9 mouse cellular contexts compared by ENCODE assay signal in the genomic region with DNA sequence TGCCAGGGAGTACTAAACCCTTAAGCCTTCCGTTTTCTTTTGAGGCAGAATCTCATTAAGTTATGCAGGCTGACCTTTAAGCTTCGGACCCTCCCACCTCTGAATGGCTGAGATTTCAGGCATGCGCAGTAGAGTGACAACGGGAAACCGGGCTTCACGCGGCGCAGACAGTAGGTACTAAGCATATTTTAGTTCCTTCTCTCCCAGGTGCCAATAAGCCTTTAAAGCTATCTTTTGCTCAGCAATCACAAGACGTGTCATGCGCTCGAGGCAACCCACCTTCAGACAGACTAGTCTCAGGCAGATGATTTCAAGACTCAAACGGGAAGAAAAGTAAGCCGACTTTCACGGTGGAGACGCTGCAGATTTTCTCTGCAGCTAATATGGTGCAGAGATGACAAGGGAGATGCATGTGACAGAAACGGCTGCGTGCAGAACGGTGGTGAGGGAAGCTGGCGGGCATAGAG. TPM values are rescaled to one million over a fixed set of nuclear protein-coding genes. Genes with fewer than 3 reads are reported as not detected.
A peak's percentile ranks its signal among the peaks of the same experiment; 100 is the strongest.
DNase-seq lines count a peak whose midpoint lies in the region; ATAC-seq and TF ChIP-seq lines count a peak whose summit lies in the region.
"Had no signal": no experiment of that assay in that cellular context is flagged by ENCODE, and none has a peak within 500 bp of the region (broad histone marks: within the 10 kb centered on the region; RNA-seq: fewer than 3 reads in every experiment).

No protein-coding gene starts in this region.

- 3% methylated on average over 19 of the region's 19 CpGs for WGBS in limb, embryonic 11.5 days
- WGBS in midbrain, embryonic 16.5 days, result under 1% methylated on average over 19 of the region's 19 CpGs

- no peaks in the 10 kb centered on the region for H3K9me3 ChIP-seq in limb, embryonic 11.5 days (ENCODE audit: control insufficient read depth, low read length)
- H3K9me3 ChIP-seq in midbrain, embryonic 16.5 days (replicated peaks; ENCODE audit: control insufficient read depth, low read length, poor library complexity, severe bottlenecking), result no peaks in the 10 kb centered on the region

- no peak for TF ChIP-seq CTCF in gastrocnemius, adult 2 months (IDR thresholded peaks at IDR 0.05)

- H3K4me3 ChIP-seq in gastrocnemius, adult 2 months, result peak overlapping the region; percentile 68
- peak overlapping the region; percentile 24 for H3K4me3 ChIP-seq in limb, embryonic 11.5 days (ENCODE audit: low read depth, low read length)
- peak overlapping the region; percentile 38 for H3K4me3 ChIP-seq in midbrain, embryonic 16.5 days (ENCODE audit: low read depth, low read length)
- H3K4me3 ChIP-seq: myocyte had no signal

- H3K27me3 ChIP-seq in limb, embryonic 11.5 days (ENCODE audit: control insufficient read depth, insufficient read depth, low read length), result no peaks in the 10 kb centered on the region
- H3K27me3 ChIP-seq in midbrain, embryonic 16.5 days (ENCODE audit: control insufficient read depth, insufficient read depth, low read depth, low read length), result no peaks in the 10 kb centered on the region

- intact Hi-C loops in gastrocnemius, adult 2 months (cut with DNase I), result no loop called here

- peak overlapping the region; percentile 68 for H3K4me2 ChIP-seq in limb, embryonic 11.5 days (ENCODE audit: low read depth, severe bottlenecking)
- peak overlapping the region; percentile 75 for H3K4me2 ChIP-seq in midbrain, embryonic 16.5 days (ENCODE audit: low read length)

- no peaks in the 10 kb centered on the region for H3K36me3 ChIP-seq in limb, embryonic 11.5 days (ENCODE audit: control insufficient read depth, insufficient read depth, low read length)
- H3K36me3 ChIP-seq in midbrain, embryonic 16.5 days (ENCODE audit: control insufficient read depth, insufficient read depth, low read length), result no peaks in the 10 kb centered on the region

- no peak for ATAC-seq in limb, embryonic 11.5 days (ENCODE audit: insufficient number of reproducible peaks, low FRiP score, low TSS enrichment, low read depth)
- peak; percentile 81 for ATAC-seq in midbrain, embryonic 16.5 days

- 0 out of 2 replicates have a peak overlapping the region, but pooled peaks have one; percentile 1 for H3K9ac ChIP-seq in limb, embryonic 11.5 days (ENCODE audit: low read length)
- peak overlapping the region; percentile 43 for H3K9ac ChIP-seq in midbrain, embryonic 16.5 days (ENCODE audit: low read depth, low read length)

- H3K4me1 ChIP-seq in limb, embryonic 11.5 days (ENCODE audit: control insufficient read depth, insufficient read depth, low read length), result 0 out of 2 replicates have a peak, but pooled peaks cover 2% of the 10 kb centered on the region
- H3K4me1 ChIP-seq in midbrain, embryonic 16.5 days (ENCODE audit: control insufficient read depth, insufficient read depth, low read length), result peaks cover 7% of the 10 kb centered on the region

- peak; percentile 35 for DNase-seq in gastrocnemius, adult 2 months
- DNase-seq in gastrocnemius, adult 18-20 months (ENCODE audit: low spot score), result no peak
- DNase-seq in cerebellum, postnatal 10 days, result peak; percentile 79 to 83
- peak; percentile 73 to 75 for DNase-seq in frontal cortex, postnatal 36 days (ENCODE audit: low spot score in 2 of 2)
- DNase-seq in kidney, adult 9 months, result peak; percentile 87
- peak; percentile 74 for DNase-seq in limb, embryonic 11.5 days (ENCODE audit: low spot score)
- DNase-seq in testis, postnatal 10 days (ENCODE audit: low spot score), result peak; percentile 55

- H3K27ac ChIP-seq in gastrocnemius, adult 2 months, result no peak overlapping the region
- no peak overlapping the region for H3K27ac ChIP-seq in limb, embryonic 11.5 days (replicated peaks; ENCODE audit: low read depth, low read length)
- peak overlapping the region; percentile 66 for H3K27ac ChIP-seq in midbrain, embryonic 16.5 days (ENCODE audit: low read length)

RNA-seq across cellular contexts. Expression of a gene that starts 9.4 kb away (rescaled TPM):
- total RNA-seq in gastrocnemius, adult 2 months (2021), result 10 to 100 TPM; 10.2 to 19.2 TPM
- total RNA-seq in gastrocnemius, adult 18-20 months (2021), result 10 to 100 TPM in 1 of 2 experiments, 1 to 10 TPM in 1; 8.2 to 12.8 TPM
- 45.2 and 50.1 TPM in 2 replicates for polyA plus RNA-seq in limb, embryonic 11.5 days (2014; fragmentation: Nextera tagmentation; extraction: Ambion mirVana)
- polyA plus RNA-seq in midbrain, embryonic 16.5 days (2015; fragmentation: Nextera tagmentation; extraction: Ambion mirVana), result 110 and 116 TPM in 2 replicates

RNA-seq across cellular contexts. Expression of a gene that starts 59.6 kb away (rescaled TPM):
- total RNA-seq in gastrocnemius, adult 2 months (2021), result not detected
- total RNA-seq in gastrocnemius, adult 18-20 months (2021), result not detected
- polyA plus RNA-seq in limb, embryonic 11.5 days (2014; fragmentation: Nextera tagmentation; extraction: Ambion mirVana), result 13.8 and 16.2 TPM in 2 replicates
- 1.3 and 1.9 TPM in 2 replicates for polyA plus RNA-seq in midbrain, embryonic 16.5 days (2015; fragmentation: Nextera tagmentation; extraction: Ambion mirVana)
- polyA plus RNA-seq: myocyte had no signal
